Mouse (Mus musculus): Measurements from ENCODE around the gene Slc5a10. TPM values are rescaled to one million over a fixed set of nuclear protein-coding genes. Genes with fewer than 3 reads are reported as not detected.
A peak's percentile ranks its signal among the peaks of the same experiment; 100 is the strongest.

Slc5a10 gene
- not detected in 2 replicates for polyA plus RNA-seq (2014; fragmentation: Nextera tagmentation; extraction: Ambion mirVana)

- DNase-seq, result no peak
- WGBS, result 90% methylated on average over 3 of the region's 3 CpGs
Measured at GRCm38 (mm10) chr11:61720636-61721035, at the start of gene Slc5a10. Slc5a10 (minus strand) TSS chr11:61720826.

GRCm38 (mm10) chr11:61761584-61762407 lies 41.2 kb upstream of the Slc5a10 start, which contains the start of gene Prpsap2:
Prpsap2 (minus strand) TSS chr11:61762088.
- Histone ChIP-seq H3K27ac (replicated peaks; ENCODE audit: low read depth, low read length) (peak within 1 kb of the TSS; percentile 88), H3K9ac (replicated peaks; ENCODE audit: low read length) (peak within 1 kb of the TSS; percentile 71), H3K4me2 (ENCODE audit: low read length) (peak within 1 kb of the TSS; percentile 76), H3K27me3 (ENCODE audit: control insufficient read depth, insufficient read depth, low read length) (no peaks in the 10 kb centered on the region), H3K36me3 (ENCODE audit: control insufficient read depth, insufficient read depth, low read length) (no peaks in the 10 kb centered on the region), H3K4me3 (replicated peaks; ENCODE audit: low read depth, low read length) (peak within 1 kb of the TSS; percentile 63), H3K4me1 (ENCODE audit: control insufficient read depth, insufficient read depth, low read length) (peaks cover 8% of the 10 kb centered on the region), H3K9me3 (ENCODE audit: control insufficient read depth, low read length) (no peaks in the 10 kb centered on the region)
- peak; percentile 98 for DNase-seq
- WGBS, result under 1% methylated on average over 51 of the region's 51 CpGs
- ATAC-seq (ENCODE audit: low FRiP score, low TSS enrichment), result peak; percentile 93

More at GRCm38 (mm10) chr11:61720636-61721035, at the start of gene Slc5a10:
- ATAC-seq (ENCODE audit: low FRiP score, low TSS enrichment), result no peak
- H3K9me3 ChIP-seq (ENCODE audit: control insufficient read depth, low read length), result no peaks in the 10 kb centered on the region
- no peaks in the 10 kb centered on the region for H3K4me1 ChIP-seq (ENCODE audit: control insufficient read depth, insufficient read depth, low read length)
- no peak within 1 kb of the TSS for H3K4me3 ChIP-seq (replicated peaks; ENCODE audit: low read depth, low read length)
- H3K4me2 ChIP-seq (ENCODE audit: low read length), result no peak within 1 kb of the TSS
- H3K9ac ChIP-seq (replicated peaks; ENCODE audit: low read length), result no peak within 1 kb of the TSS
- H3K36me3 ChIP-seq (ENCODE audit: control insufficient read depth, insufficient read depth, low read length), result no peaks in the 10 kb centered on the region
- H3K27ac ChIP-seq (replicated peaks; ENCODE audit: low read depth, low read length), result no peak within 1 kb of the TSS
- H3K27me3 ChIP-seq (ENCODE audit: control insufficient read depth, insufficient read depth, low read length), result no peaks in the 10 kb centered on the region

GRCm38 (mm10) chr11:61760518-61760917 lies 39.9 kb upstream of the Slc5a10 start:
- ATAC-seq (ENCODE audit: low FRiP score, low TSS enrichment) (no peak), DNase-seq (peak; percentile 8)
- Histone ChIP-seq H3K36me3 (ENCODE audit: control insufficient read depth, insufficient read depth, low read length) (peaks cover 4% of the 10 kb centered on the region), H3K4me1 (ENCODE audit: control insufficient read depth, insufficient read depth, low read length) (peaks cover 8% of the 10 kb centered on the region), H3K27me3 (ENCODE audit: control insufficient read depth, insufficient read depth, low read length) (no peaks in the 10 kb centered on the region), H3K27ac (replicated peaks; ENCODE audit: low read depth, low read length) (no peak overlapping the region), H3K4me3 (replicated peaks; ENCODE audit: low read depth, low read length) (peak overlapping the region; percentile 63; the same call in 1 of the 2 replicates), H3K9me3 (ENCODE audit: control insufficient read depth, low read length) (no peaks in the 10 kb centered on the region), H3K4me2 (ENCODE audit: low read length) (peak overlapping the region; percentile 76), H3K9ac (replicated peaks; ENCODE audit: low read length) (no peak overlapping the region; the same call in 1 of the 2 replicates)
- WGBS, result 71% methylated on average over 5 of the region's 5 CpGs

GRCm38 (mm10) chr11:61757151-61757550 lies 36.5 kb upstream of the Slc5a10 start:
- Histone ChIP-seq H3K4me3 (replicated peaks; ENCODE audit: low read depth, low read length) (no peak overlapping the region), H3K27ac (replicated peaks; ENCODE audit: low read depth, low read length) (no peak overlapping the region), H3K36me3 (ENCODE audit: control insufficient read depth, insufficient read depth, low read length) (peaks cover 33% of the 10 kb centered on the region), H3K9ac (replicated peaks; ENCODE audit: low read length) (no peak overlapping the region), H3K4me1 (ENCODE audit: control insufficient read depth, insufficient read depth, low read length) (peaks cover 8% of the 10 kb centered on the region), H3K27me3 (ENCODE audit: control insufficient read depth, insufficient read depth, low read length) (no peaks in the 10 kb centered on the region), H3K4me2 (ENCODE audit: low read length) (no peak overlapping the region), H3K9me3 (ENCODE audit: control insufficient read depth, low read length) (no peaks in the 10 kb centered on the region)
- DNase-seq (no peak), ATAC-seq (ENCODE audit: low FRiP score, low TSS enrichment) (no peak)
- 96% methylated on average over 2 of the region's 2 CpGs for WGBS

GRCm38 (mm10) chr11:61751612-61752011 lies 31.0 kb upstream of the Slc5a10 start:
- no peak overlapping the region for H3K4me2 ChIP-seq (ENCODE audit: low read length)
- H3K9ac ChIP-seq (replicated peaks; ENCODE audit: low read length), result no peak overlapping the region
- no peaks in the 10 kb centered on the region for H3K4me1 ChIP-seq (ENCODE audit: control insufficient read depth, insufficient read depth, low read length)
- H3K27ac ChIP-seq (replicated peaks; ENCODE audit: low read depth, low read length), result no peak overlapping the region
- H3K27me3 ChIP-seq (ENCODE audit: control insufficient read depth, insufficient read depth, low read length), result no peaks in the 10 kb centered on the region
- no peaks in the 10 kb centered on the region for H3K9me3 ChIP-seq (ENCODE audit: control insufficient read depth, low read length)
- 88% methylated on average over 5 of the region's 5 CpGs for WGBS
- peak; percentile 17 for DNase-seq
- H3K36me3 ChIP-seq (ENCODE audit: control insufficient read depth, insufficient read depth, low read length), result peaks cover 78% of the 10 kb centered on the region
- no peak for ATAC-seq (ENCODE audit: low FRiP score, low TSS enrichment)
- H3K4me3 ChIP-seq (replicated peaks; ENCODE audit: low read depth, low read length), result no peak overlapping the region

- 87% methylated on average over 3 of the region's 3 CpGs for WGBS
- no peaks in the 10 kb centered on the region for H3K4me1 ChIP-seq (ENCODE audit: control insufficient read depth, insufficient read depth, low read length)
- no peaks in the 10 kb centered on the region for H3K27me3 ChIP-seq (ENCODE audit: control insufficient read depth, insufficient read depth, low read length)
- H3K9ac ChIP-seq (replicated peaks; ENCODE audit: low read length), result no peak overlapping the region
- no peak overlapping the region for H3K4me2 ChIP-seq (ENCODE audit: low read length)
- DNase-seq (no peak), ATAC-seq (ENCODE audit: low FRiP score, low TSS enrichment) (no peak)
- no peaks in the 10 kb centered on the region for H3K9me3 ChIP-seq (ENCODE audit: control insufficient read depth, low read length)
- H3K4me3 ChIP-seq (replicated peaks; ENCODE audit: low read depth, low read length), result no peak overlapping the region
- no peak overlapping the region for H3K27ac ChIP-seq (replicated peaks; ENCODE audit: low read depth, low read length)
- peaks cover 76% of the 10 kb centered on the region for H3K36me3 ChIP-seq (ENCODE audit: control insufficient read depth, insufficient read depth, low read length)
Measured at GRCm38 (mm10) chr11:61747161-61747560, 26.5 kb upstream of the Slc5a10 start.

- DNase-seq, result no peak
- peaks cover 73% of the 10 kb centered on the region for H3K36me3 ChIP-seq (ENCODE audit: control insufficient read depth, insufficient read depth, low read length)
- H3K27me3 ChIP-seq (ENCODE audit: control insufficient read depth, insufficient read depth, low read length), result no peaks in the 10 kb centered on the region
- H3K4me3 ChIP-seq (replicated peaks; ENCODE audit: low read depth, low read length), result no peak overlapping the region
- no peaks in the 10 kb centered on the region for H3K4me1 ChIP-seq (ENCODE audit: control insufficient read depth, insufficient read depth, low read length)
- H3K9ac ChIP-seq (replicated peaks; ENCODE audit: low read length), result no peak overlapping the region
- WGBS, result 96% methylated on average over 9 of the region's 9 CpGs
- H3K9me3 ChIP-seq (ENCODE audit: control insufficient read depth, low read length), result no peaks in the 10 kb centered on the region
- no peak overlapping the region for H3K27ac ChIP-seq (replicated peaks; ENCODE audit: low read depth, low read length)
- no peak for ATAC-seq (ENCODE audit: low FRiP score, low TSS enrichment)
- H3K4me2 ChIP-seq (ENCODE audit: low read length), result no peak overlapping the region
Measured at GRCm38 (mm10) chr11:61745781-61746180, 25.2 kb upstream of the Slc5a10 start.

- Histone ChIP-seq H3K4me3 (replicated peaks; ENCODE audit: low read depth, low read length) (no peak overlapping the region), H3K27me3 (ENCODE audit: control insufficient read depth, insufficient read depth, low read length) (no peaks in the 10 kb centered on the region), H3K9ac (replicated peaks; ENCODE audit: low read length) (no peak overlapping the region), H3K4me1 (ENCODE audit: control insufficient read depth, insufficient read depth, low read length) (no peaks in the 10 kb centered on the region), H3K9me3 (ENCODE audit: control insufficient read depth, low read length) (no peaks in the 10 kb centered on the region), H3K4me2 (ENCODE audit: low read length) (no peak overlapping the region), H3K27ac (replicated peaks; ENCODE audit: low read depth, low read length) (no peak overlapping the region), H3K36me3 (ENCODE audit: control insufficient read depth, insufficient read depth, low read length) (peaks cover 76% of the 10 kb centered on the region)
- DNase-seq (peak; percentile 10), ATAC-seq (ENCODE audit: low FRiP score, low TSS enrichment) (no peak)
- WGBS, result 60% methylated on average over 3 of the region's 3 CpGs
Measured at GRCm38 (mm10) chr11:61744460-61744859, 23.8 kb upstream of the Slc5a10 start.

GRCm38 (mm10) chr11:61743768-61744167 lies 23.1 kb upstream of the Slc5a10 start:
- Histone ChIP-seq H3K9me3 (ENCODE audit: control insufficient read depth, low read length) (no peaks in the 10 kb centered on the region), H3K9ac (replicated peaks; ENCODE audit: low read length) (no peak overlapping the region), H3K36me3 (ENCODE audit: control insufficient read depth, insufficient read depth, low read length) (peaks cover 78% of the 10 kb centered on the region), H3K27ac (replicated peaks; ENCODE audit: low read depth, low read length) (no peak overlapping the region), H3K4me3 (replicated peaks; ENCODE audit: low read depth, low read length) (no peak overlapping the region), H3K27me3 (ENCODE audit: control insufficient read depth, insufficient read depth, low read length) (no peaks in the 10 kb centered on the region), H3K4me1 (ENCODE audit: control insufficient read depth, insufficient read depth, low read length) (no peaks in the 10 kb centered on the region), H3K4me2 (ENCODE audit: low read length) (no peak overlapping the region)
- ATAC-seq (ENCODE audit: low FRiP score, low TSS enrichment), result no peak
- DNase-seq, result no peak
- WGBS, result 55% methylated on average over 3 of the region's 3 CpGs
